Mouse (Mus musculus): ENCODE results near the gene Atf7.

- TF ChIP-seq CTCF (conservative IDR thresholded peaks at IDR 0.05 in 1 of 2, IDR thresholded peaks at IDR 0.05 in 1 of 2; ENCODE audit: low read depth in 2 of 2, low read length in 2 of 2): no peak
- no peak for TF ChIP-seq ELF1 (IDR thresholded peaks at IDR 0.05; ENCODE audit: low read depth, low read length)
- TF ChIP-seq MYC (IDR thresholded peaks at IDR 0.05; ENCODE audit: low read depth, low read length): no peak
- TF ChIP-seq RCOR1 (conservative IDR thresholded peaks at IDR 0.05; ENCODE audit: low read depth, low read length): no peak
Measured at GRCm38 (mm10) chr15:102635817-102636216, 10.6 kb upstream of the Atf7 start.

All from CH12.LX (cell line).